Mouse (Mus musculus) limb, embryonic 12.5 days (tissue): ENCODE results near the gene Dync2h1. TPM values are rescaled to one million over a fixed set of nuclear protein-coding genes. Genes with fewer than 3 reads are reported as not detected.

Experiments
- ATAC-seq: fragments of 200-750 bp; cut with Nextera tagmentation; 2 replicates; pipeline ENCODE4 v1.8.0; 2017; ENCODE audit warnings: low read depth, moderate TSS enrichment; ENCODE audit not compliant: insufficient number of reproducible peaks, insufficient read depth, low FRiP score, low TSS enrichment
- H3K27ac ChIP-seq: fragments of 300-500 bp; sonication (generic); 2 replicates; pipeline ENCODE4 v1.5.1; 2016; ENCODE audit warnings: mild to moderate bottlenecking, moderate library complexity
- H3K27me3 ChIP-seq: fragments of 300-500 bp; sonication (generic); 2 replicates; pipeline ENCODE4 v1.6.1; 2016; ENCODE audit warnings: mild to moderate bottlenecking, moderate library complexity
- H3K36me3 ChIP-seq: fragments of 300-500 bp; sonication (generic); 2 replicates; pipeline ENCODE4 v1.6.1; 2016; ENCODE audit warnings: mild to moderate bottlenecking, moderate library complexity
- H3K4me1 ChIP-seq: fragments of 300-500 bp; sonication (generic); replicated peaks from 2 replicates; pipeline ENCODE4 v1.6.1; 2016
- H3K4me2 ChIP-seq: fragments of 300-500 bp; sonication (generic); 2 replicates; pipeline ENCODE4 v1.6.1; 2016; ENCODE audit warnings: mild to moderate bottlenecking, moderate library complexity
- H3K4me3 ChIP-seq: fragments of 300-500 bp; sonication (generic); replicated peaks from 2 replicates; pipeline ENCODE4 v1.5.1; 2016; ENCODE audit warnings: mild to moderate bottlenecking
- H3K9ac ChIP-seq: fragments of 300-500 bp; sonication (generic); replicated peaks from 2 replicates; pipeline ENCODE4 v1.6.1; 2016; ENCODE audit warnings: mild to moderate bottlenecking, moderate library complexity
- H3K9me3 ChIP-seq: fragments of 300-500 bp; sonication (generic); 2 replicates; pipeline ENCODE4 v1.6.1; 2016; ENCODE audit warnings: mild to moderate bottlenecking, moderate library complexity
- WGBS: fragments of 180-500 bp; shearing (Covaris S2); methylation state at CpG from one replicate; pipeline ENCODE4 v1.1.7; 2016; 5-methylcytosine and 5-hydroxymethylcytosine counted together
- polyA plus RNA-seq: library from polyadenylated mRNA; unstranded; fragments of >200 nt; fragmentation: Nextera tagmentation; extraction: Ambion mirVana; gene quantifications from 2 replicates; pipeline ENCODE4 v1.2.1, GENCODE M21; 2016

The Dync2h1 gene
- polyA plus RNA-seq, 1 experiment from 2014 or later = 24.7 TPM

DNA sequence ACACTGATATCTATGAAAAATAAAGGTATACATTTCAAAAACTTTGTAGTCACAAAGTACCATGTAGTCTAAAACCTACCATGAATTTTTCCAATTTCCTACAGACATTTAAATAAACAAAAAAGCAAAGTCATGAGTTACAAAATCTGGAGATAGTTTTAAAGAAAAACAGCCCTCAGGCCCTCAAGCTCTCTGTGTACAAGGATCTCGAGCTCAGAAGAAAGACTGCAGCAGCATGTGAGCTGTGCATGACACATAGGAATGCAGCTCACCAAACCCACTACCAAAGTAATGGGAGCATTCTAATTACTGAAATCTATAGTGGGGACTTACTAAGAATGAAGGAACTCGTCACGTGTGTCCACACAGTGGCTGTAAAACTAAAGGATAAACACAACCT, 24.5 kb downstream of the Dync2h1 start:
- H3K4me1 ChIP-seq = no peaks in the 10 kb centered on the region
- no peak overlapping the region for H3K27ac ChIP-seq
- H3K4me2 ChIP-seq = no peak overlapping the region
- no peak overlapping the region for H3K9ac ChIP-seq
- no peaks in the 10 kb centered on the region for H3K27me3 ChIP-seq
- no peaks in the 10 kb centered on the region for H3K9me3 ChIP-seq
- H3K36me3 ChIP-seq = peaks cover 50% of the 10 kb centered on the region
- WGBS = 54% methylated on average over 3 of the region's 3 CpGs
- H3K4me3 ChIP-seq = no peak overlapping the region
- ATAC-seq = no peak

DNA sequence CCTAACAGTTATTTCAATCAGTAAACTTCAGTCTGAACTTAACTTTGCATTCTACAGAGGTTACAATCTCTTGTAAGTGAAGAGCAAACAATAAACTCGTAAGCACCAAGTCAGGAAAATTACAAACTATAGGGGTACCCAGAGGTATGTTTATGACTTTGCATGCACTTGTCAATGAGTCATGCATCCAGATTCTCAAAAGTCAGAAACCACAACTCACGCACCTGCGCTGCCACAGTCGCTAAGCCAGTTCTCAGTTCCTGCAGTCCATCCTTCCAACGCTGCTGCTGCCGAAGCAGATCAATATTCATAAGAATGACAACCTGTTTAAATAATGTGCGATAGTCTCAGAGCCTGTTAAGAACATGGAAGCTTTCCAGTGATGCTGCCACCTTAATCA, 25.6 kb downstream of the Dync2h1 start:
- no peak for ATAC-seq
- Histone ChIP-seq H3K4me1 (no peaks in the 10 kb centered on the region), H3K36me3 (peaks cover 48% of the 10 kb centered on the region), H3K4me3 (no peak overlapping the region), H3K9ac (no peak overlapping the region), H3K27ac (no peak overlapping the region), H3K4me2 (no peak overlapping the region), H3K9me3 (no peaks in the 10 kb centered on the region), H3K27me3 (no peaks in the 10 kb centered on the region)
- WGBS = 93% methylated on average over 7 of the region's 7 CpGs

GRCm38 (mm10) chr9:7154391-7154790, 29.9 kb downstream of the Dync2h1 start:
- no peak overlapping the region for H3K4me3 ChIP-seq
- no peaks in the 10 kb centered on the region for H3K4me1 ChIP-seq
- H3K27me3 ChIP-seq = no peaks in the 10 kb centered on the region
- no peak overlapping the region for H3K9ac ChIP-seq
- no peak for ATAC-seq
- H3K4me2 ChIP-seq = no peak overlapping the region
- peaks cover 43% of the 10 kb centered on the region for H3K36me3 ChIP-seq
- H3K27ac ChIP-seq = no peak overlapping the region
- no peaks in the 10 kb centered on the region for H3K9me3 ChIP-seq
- 83% methylated on average over 2 of the region's 2 CpGs for WGBS

DNA sequence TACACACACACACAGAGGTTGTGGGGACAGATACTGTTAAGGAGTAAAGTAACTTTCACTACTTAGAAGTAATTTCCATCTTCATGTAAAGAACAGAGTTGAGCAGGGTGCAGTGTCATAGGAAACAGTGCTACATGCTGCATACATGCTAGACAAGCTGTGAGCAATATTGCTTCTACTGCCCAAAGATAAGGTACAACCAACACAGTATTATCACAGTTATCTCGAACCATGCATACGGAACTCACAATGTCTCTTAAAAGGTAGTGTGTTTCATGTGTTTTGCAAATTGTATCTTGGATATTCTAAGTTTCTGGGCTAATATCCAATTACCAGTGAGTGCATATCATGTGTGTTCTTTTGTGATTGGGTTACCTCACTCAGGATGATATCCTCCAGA, 61.4 kb downstream of the Dync2h1 start:
- H3K9me3 ChIP-seq = no peaks in the 10 kb centered on the region
- ATAC-seq = no peak
- peaks cover 15% of the 10 kb centered on the region; the same call in 1 of the 2 replicates for H3K36me3 ChIP-seq
- no peak overlapping the region for H3K4me3 ChIP-seq
- H3K27me3 ChIP-seq = no peaks in the 10 kb centered on the region
- no peak overlapping the region for H3K27ac ChIP-seq
- 93% methylated on average over 2 of the region's 2 CpGs for WGBS
- H3K4me1 ChIP-seq = no peaks in the 10 kb centered on the region
- H3K4me2 ChIP-seq = no peak overlapping the region
- no peak overlapping the region for H3K9ac ChIP-seq

- Histone ChIP-seq H3K4me1 (no peaks in the 10 kb centered on the region), H3K9ac (no peak overlapping the region), H3K36me3 (peaks cover 8% of the 10 kb centered on the region), H3K9me3 (no peaks in the 10 kb centered on the region), H3K27ac (no peak overlapping the region), H3K4me2 (no peak overlapping the region), H3K27me3 (no peaks in the 10 kb centered on the region), H3K4me3 (no peak overlapping the region)
- ATAC-seq = no peak
- 76% methylated on average over 1 of the region's 1 CpGs for WGBS
Observed at GRCm38 (mm10) chr9:7110166-7110565, 74.1 kb downstream of the Dync2h1 start.

DNA sequence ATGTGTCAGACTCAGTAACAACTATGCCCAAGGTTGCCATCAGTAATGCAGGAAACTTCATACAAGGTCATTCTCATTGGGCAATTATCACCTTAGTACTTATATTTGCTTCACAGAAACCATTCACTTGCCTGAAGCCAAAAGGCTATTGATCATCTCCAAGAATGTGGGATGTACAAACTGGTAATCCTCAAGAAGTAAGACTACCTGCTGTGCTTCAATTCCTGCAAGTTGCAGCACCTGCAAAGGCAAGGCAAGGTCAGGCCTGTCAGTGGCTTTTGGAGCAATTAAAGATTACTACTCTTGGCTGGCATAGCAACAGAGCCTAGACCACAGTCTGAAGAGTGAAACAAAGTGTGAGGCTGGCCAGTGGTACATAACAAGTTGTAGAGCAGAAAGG, 82.9 kb downstream of the Dync2h1 start:
- Histone ChIP-seq H3K4me2 (no peak overlapping the region), H3K4me1 (no peaks in the 10 kb centered on the region), H3K4me3 (no peak overlapping the region), H3K9me3 (no peaks in the 10 kb centered on the region), H3K36me3 (peaks cover 6% of the 10 kb centered on the region; the same call in 1 of the 2 replicates), H3K9ac (no peak overlapping the region), H3K27me3 (no peaks in the 10 kb centered on the region), H3K27ac (no peak overlapping the region)
- ATAC-seq = no peak

DNA sequence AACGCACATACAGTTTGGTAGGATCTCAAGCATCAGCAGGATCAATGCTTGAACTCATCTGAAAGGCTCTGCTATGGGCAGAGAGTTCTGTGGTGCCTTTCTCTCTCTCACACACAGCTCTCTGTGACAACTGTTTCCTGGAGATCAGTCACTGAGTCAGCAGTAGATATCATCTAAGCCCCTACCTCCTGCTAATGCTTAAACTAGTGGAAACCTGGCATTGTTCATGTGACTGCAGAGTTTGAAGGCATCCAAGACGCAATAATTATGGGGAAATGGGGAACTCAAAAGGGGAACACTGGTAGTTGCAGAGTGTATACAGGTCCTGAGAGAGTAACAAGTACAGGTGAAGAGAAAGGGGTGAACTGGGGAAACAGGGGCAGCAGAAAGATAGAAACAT, 109.6 kb downstream of the Dync2h1 start:
- H3K27ac ChIP-seq = no peak overlapping the region
- H3K9me3 ChIP-seq = no peaks in the 10 kb centered on the region
- WGBS = 94% methylated on average over 2 of the region's 2 CpGs
- no peaks in the 10 kb centered on the region for H3K4me1 ChIP-seq
- no peaks in the 10 kb centered on the region for H3K27me3 ChIP-seq
- no peak overlapping the region for H3K4me2 ChIP-seq
- H3K9ac ChIP-seq = no peak overlapping the region
- peaks cover 41% of the 10 kb centered on the region for H3K36me3 ChIP-seq
- H3K4me3 ChIP-seq = no peak overlapping the region
- ATAC-seq = no peak

DNA sequence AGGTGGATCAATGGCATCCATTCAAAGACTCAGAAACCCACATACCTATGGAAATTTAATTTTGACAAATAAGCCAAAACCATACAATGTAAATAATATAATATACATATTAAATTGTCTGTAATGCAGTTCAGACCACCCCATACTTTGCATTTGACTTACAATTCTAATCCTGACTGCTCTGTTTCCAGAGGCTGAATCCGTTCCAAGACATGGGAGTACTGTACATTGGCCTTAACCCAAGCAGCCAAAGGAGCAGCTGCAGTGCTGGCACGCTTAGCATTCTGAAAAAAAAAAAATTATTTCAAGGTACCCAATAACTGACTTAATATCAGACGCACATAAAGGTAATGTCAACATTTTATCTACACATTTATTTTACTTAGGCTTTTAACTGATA, 113.4 kb downstream of the Dync2h1 start:
- no peaks in the 10 kb centered on the region for H3K27me3 ChIP-seq
- H3K27ac ChIP-seq = no peak overlapping the region
- no peak overlapping the region for H3K4me2 ChIP-seq
- H3K4me3 ChIP-seq = no peak overlapping the region
- H3K4me1 ChIP-seq = no peaks in the 10 kb centered on the region
- peaks cover 20% of the 10 kb centered on the region for H3K36me3 ChIP-seq
- H3K9ac ChIP-seq = no peak overlapping the region
- WGBS = 97% methylated on average over 3 of the region's 3 CpGs
- no peaks in the 10 kb centered on the region for H3K9me3 ChIP-seq
- no peak for ATAC-seq

GRCm38 (mm10) chr9:7050588-7050987, 133.7 kb downstream of the Dync2h1 start:
- H3K4me2 ChIP-seq = no peak overlapping the region
- no peak overlapping the region for H3K27ac ChIP-seq
- H3K27me3 ChIP-seq = no peaks in the 10 kb centered on the region
- H3K4me3 ChIP-seq = no peak overlapping the region
- no peak overlapping the region for H3K9ac ChIP-seq
- 88% methylated on average over 3 of the region's 3 CpGs for WGBS
- ATAC-seq = no peak
- H3K4me1 ChIP-seq = no peaks in the 10 kb centered on the region
- peaks cover 18% of the 10 kb centered on the region; the same call in 1 of the 2 replicates for H3K36me3 ChIP-seq
- no peaks in the 10 kb centered on the region for H3K9me3 ChIP-seq

- 92% methylated on average over 5 of the region's 5 CpGs for WGBS
- Histone ChIP-seq H3K9me3 (no peaks in the 10 kb centered on the region), H3K9ac (no peak overlapping the region), H3K27me3 (no peaks in the 10 kb centered on the region), H3K4me1 (no peaks in the 10 kb centered on the region), H3K4me3 (no peak overlapping the region), H3K4me2 (no peak overlapping the region), H3K36me3 (peaks cover 26% of the 10 kb centered on the region), H3K27ac (no peak overlapping the region)
- no peak for ATAC-seq
Observed at GRCm38 (mm10) chr9:7042635-7043273, 141.5 kb downstream of the Dync2h1 start.

- no peak for ATAC-seq
- Histone ChIP-seq H3K4me2 (no peak overlapping the region), H3K9me3 (no peaks in the 10 kb centered on the region), H3K27me3 (no peaks in the 10 kb centered on the region), H3K4me3 (no peak overlapping the region), H3K9ac (no peak overlapping the region), H3K36me3 (peaks cover 30% of the 10 kb centered on the region), H3K27ac (no peak overlapping the region), H3K4me1 (no peaks in the 10 kb centered on the region)
- WGBS = 81% methylated on average over 5 of the region's 5 CpGs
Observed at GRCm38 (mm10) chr9:7041231-7041630, 143.0 kb downstream of the Dync2h1 start.

GRCm38 (mm10) chr9:7032553-7032952, 151.7 kb downstream of the Dync2h1 start:
- Histone ChIP-seq H3K27me3 (no peaks in the 10 kb centered on the region), H3K9ac (no peak overlapping the region), H3K4me2 (no peak overlapping the region), H3K27ac (no peak overlapping the region), H3K4me3 (no peak overlapping the region), H3K9me3 (no peaks in the 10 kb centered on the region), H3K36me3 (peaks cover 43% of the 10 kb centered on the region), H3K4me1 (no peaks in the 10 kb centered on the region)
- no peak for ATAC-seq
- 91% methylated on average over 2 of the region's 2 CpGs for WGBS
